Mouse (Mus musculus): Measurements from ENCODE around the gene Raly. TPM values are rescaled to one million over a fixed set of nuclear protein-coding genes. Genes with fewer than 3 reads are reported as not detected.

The Raly gene
- total RNA-seq (2017) = 106 and 108 TPM in 2 replicates

- ATAC-seq (ENCODE audit: extremely low read depth, insufficient number of reproducible peaks, low FRiP score, poor library complexity, severe bottlenecking) = peak; percentile 95
Measured at GRCm38 (mm10) chr2:154790656-154791483, at the start of gene Raly, which contains the start of gene a. Gene Raly (plus strand): TSS chr2:154791096. Gene a (plus strand): TSS chr2:154791402.

- no peak for ATAC-seq (ENCODE audit: extremely low read depth, insufficient number of reproducible peaks, low FRiP score, poor library complexity, severe bottlenecking)
Measured at GRCm38 (mm10) chr2:154742911-154743819, 47.7 kb upstream of the Raly start.

- ATAC-seq (ENCODE audit: extremely low read depth, insufficient number of reproducible peaks, low FRiP score, poor library complexity, severe bottlenecking) = no peak
Measured at GRCm38 (mm10) chr2:154743915-154744314, 47.0 kb upstream of the Raly start.

GRCm38 (mm10) chr2:154748383-154748782 is 42.5 kb upstream of the Raly start:
- ATAC-seq (ENCODE audit: extremely low read depth, insufficient number of reproducible peaks, low FRiP score, poor library complexity, severe bottlenecking) = no peak

DNA sequence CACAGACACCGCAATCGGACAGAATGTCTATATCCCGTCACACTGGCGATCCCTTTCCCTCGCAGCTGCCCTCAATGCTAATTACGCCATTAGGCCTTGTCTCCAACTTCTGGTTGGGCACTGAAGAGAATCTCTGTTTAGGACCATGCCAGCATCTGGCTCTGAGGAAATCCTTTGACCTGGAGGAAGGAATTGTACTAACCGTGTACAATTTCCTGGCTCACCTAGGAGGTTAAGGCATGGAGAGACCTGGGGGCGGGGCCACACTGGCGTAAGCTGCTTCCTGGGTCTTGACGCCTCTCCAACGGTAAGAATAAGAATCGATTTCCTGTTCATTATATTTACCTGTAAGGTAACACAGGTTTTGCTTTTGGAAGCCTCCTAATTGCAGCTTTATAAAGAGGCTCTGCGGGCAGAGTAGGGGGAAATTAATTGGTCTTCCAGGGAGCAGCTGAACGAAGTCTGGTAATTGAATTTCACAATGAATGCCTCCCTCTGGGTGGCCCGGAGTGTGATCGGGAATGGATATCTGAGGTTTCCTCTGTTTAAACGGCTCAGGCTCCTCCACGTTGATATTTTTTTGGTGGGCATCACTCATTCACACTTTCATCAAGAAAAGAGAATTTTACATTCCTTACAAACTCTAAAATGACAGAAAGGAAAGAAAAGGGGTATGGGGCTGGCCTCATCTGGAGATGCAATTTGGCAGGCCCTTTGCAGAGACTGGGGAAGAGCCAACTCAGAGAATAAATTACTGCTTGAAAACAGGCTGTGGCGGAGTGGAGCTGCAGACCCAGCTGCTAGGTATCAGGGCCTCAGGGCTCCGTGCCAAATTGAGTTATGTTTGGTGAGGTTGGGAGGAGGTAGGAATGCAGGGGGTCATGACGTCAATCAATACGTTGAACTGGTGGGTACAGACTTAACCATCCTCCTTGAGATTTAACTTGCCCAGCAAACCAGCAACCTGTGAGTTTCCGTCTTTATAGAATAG is 41.6 kb upstream of the Raly start:
- ATAC-seq (ENCODE audit: extremely low read depth, insufficient number of reproducible peaks, low FRiP score, poor library complexity, severe bottlenecking) = no peak

GRCm38 (mm10) chr2:154751924-154752323 is 39.0 kb upstream of the Raly start:
- ATAC-seq (ENCODE audit: extremely low read depth, insufficient number of reproducible peaks, low FRiP score, poor library complexity, severe bottlenecking) = no peak

GRCm38 (mm10) chr2:154754068-154754560 is 36.8 kb upstream of the Raly start:
- ATAC-seq (ENCODE audit: extremely low read depth, insufficient number of reproducible peaks, low FRiP score, poor library complexity, severe bottlenecking) = no peak

DNA sequence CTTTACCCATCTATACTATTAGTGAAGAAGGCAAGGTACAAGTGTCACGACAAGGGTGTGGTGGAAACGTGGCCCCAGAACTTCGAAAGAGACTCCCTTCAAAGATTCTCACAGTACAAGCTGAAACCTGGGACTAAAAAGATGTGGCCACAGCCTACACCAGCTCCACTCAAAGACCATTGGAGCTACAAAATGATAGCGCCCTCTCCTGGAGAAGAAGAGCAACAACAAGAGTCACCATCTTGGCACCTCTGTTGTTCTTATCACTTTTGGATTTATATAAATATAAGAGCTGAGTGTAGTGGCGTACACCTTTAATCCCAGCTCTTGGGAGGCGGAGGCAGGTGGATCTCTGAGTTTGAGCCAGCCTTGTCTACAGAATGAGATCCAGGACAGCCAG is 35.1 kb upstream of the Raly start:
- no peak for ATAC-seq (ENCODE audit: extremely low read depth, insufficient number of reproducible peaks, low FRiP score, poor library complexity, severe bottlenecking)

- ATAC-seq (ENCODE audit: extremely low read depth, insufficient number of reproducible peaks, low FRiP score, poor library complexity, severe bottlenecking) = no peak
Measured at GRCm38 (mm10) chr2:154757691-154758090, 33.2 kb upstream of the Raly start.

DNA sequence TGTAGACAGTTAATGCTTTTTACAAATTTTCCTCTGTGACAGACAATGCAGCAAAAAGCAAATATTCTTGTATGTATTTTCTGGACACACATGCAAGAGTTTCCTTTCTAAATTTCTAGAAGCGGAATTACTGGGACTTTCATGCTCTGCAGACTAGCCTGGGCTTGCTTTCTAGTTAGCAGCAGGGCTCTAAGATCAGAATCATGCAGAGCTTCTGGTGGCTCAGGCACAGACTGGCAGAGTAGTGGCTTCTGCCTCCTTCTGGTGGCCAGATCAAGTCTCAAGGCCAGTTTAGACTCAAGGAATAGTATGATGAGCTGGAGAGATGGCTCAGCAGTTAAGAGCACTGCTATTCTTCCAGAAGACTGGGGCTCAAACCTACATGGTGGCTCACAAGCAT is 32.4 kb upstream of the Raly start:
- ATAC-seq (ENCODE audit: extremely low read depth, insufficient number of reproducible peaks, low FRiP score, poor library complexity, severe bottlenecking) = no peak

GRCm38 (mm10) chr2:154763226-154763625 is 27.7 kb upstream of the Raly start:
- ATAC-seq (ENCODE audit: extremely low read depth, insufficient number of reproducible peaks, low FRiP score, poor library complexity, severe bottlenecking) = no peak

GRCm38 (mm10) chr2:154764828-154765497 is 25.9 kb upstream of the Raly start:
- no peak for ATAC-seq (ENCODE audit: extremely low read depth, insufficient number of reproducible peaks, low FRiP score, poor library complexity, severe bottlenecking)

GRCm38 (mm10) chr2:154765554-154766008 is 25.3 kb upstream of the Raly start:
- peak; percentile 16; the same call in 1 of the 2 replicates for ATAC-seq (ENCODE audit: extremely low read depth, insufficient number of reproducible peaks, low FRiP score, poor library complexity, severe bottlenecking)

DNA sequence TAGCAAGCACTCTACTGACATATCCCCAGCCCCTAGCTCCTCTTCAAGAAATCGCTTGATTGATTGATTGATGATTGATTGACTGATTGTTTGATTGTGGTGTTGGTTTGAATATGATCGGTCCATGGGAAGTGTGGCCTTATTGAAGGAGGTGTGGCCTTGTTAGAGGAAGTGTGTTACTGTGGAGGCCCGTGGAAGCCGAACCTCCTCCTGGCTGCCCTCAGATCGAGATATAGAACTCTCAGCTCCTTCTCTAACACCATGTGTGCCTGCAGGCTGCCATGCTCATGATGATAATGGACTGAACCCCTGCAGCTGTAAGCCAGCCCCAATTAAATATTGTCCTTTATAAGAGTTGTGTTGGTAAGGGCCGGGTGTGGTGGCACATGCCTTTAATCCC is 23.8 kb upstream of the Raly start:
- no peak for ATAC-seq (ENCODE audit: extremely low read depth, insufficient number of reproducible peaks, low FRiP score, poor library complexity, severe bottlenecking)

GRCm38 (mm10) chr2:154769930-154770329 is 21.0 kb upstream of the Raly start, which contains the start of gene Gm14214:
Gene Gm14214 (minus strand): TSS chr2:154770030.
- no peak for ATAC-seq (ENCODE audit: extremely low read depth, insufficient number of reproducible peaks, low FRiP score, poor library complexity, severe bottlenecking)

- ATAC-seq (ENCODE audit: extremely low read depth, insufficient number of reproducible peaks, low FRiP score, poor library complexity, severe bottlenecking) = no peak
Measured at GRCm38 (mm10) chr2:154771604-154772003, 19.3 kb upstream of the Raly start.

GRCm38 (mm10) chr2:154774032-154774431 is 16.9 kb upstream of the Raly start:
- no peak for ATAC-seq (ENCODE audit: extremely low read depth, insufficient number of reproducible peaks, low FRiP score, poor library complexity, severe bottlenecking)

- no peak for ATAC-seq (ENCODE audit: extremely low read depth, insufficient number of reproducible peaks, low FRiP score, poor library complexity, severe bottlenecking)
Measured at GRCm38 (mm10) chr2:154776496-154776895, 14.4 kb upstream of the Raly start.
